Mouse (Mus musculus): ENCODE data around the gene Setx. TPM values are rescaled to one million over a fixed set of nuclear protein-coding genes. Genes with fewer than 3 reads are reported as not detected.

Setx gene
- polyA plus RNA-seq, 1 experiment from 2014 or later, result 14.4 TPM

DNA sequence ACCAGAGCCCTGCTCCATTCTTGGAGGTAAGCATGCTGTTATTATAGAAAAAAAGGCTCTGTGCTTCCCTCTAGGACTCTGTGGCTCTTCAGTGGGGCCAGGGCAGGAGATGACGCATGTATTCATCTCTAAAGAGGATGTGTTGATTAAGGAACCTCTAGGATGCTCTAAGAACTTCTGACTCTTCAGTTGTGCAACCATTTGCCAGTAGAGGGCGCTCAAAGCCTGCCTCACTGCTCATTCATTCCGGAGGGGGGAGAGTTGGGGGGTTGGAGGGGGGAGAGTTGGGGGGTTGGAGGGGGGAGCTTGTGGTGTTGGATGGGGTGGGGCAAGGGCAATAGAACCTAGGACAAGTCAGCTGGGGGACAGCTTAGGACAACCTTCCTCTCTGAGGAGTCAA lies 75.9 kb downstream of the Setx start:
- Histone ChIP-seq H3K36me3 (replicated peaks) (no peaks in the 10 kb centered on the region), H3K9me3 (no peaks in the 10 kb centered on the region), H3K4me1 (peaks cover 24% of the 10 kb centered on the region), H3K4me2 (no peak overlapping the region), H3K27me3 (replicated peaks) (peaks cover 4% of the 10 kb centered on the region), H3K9ac (no peak overlapping the region), H3K27ac (no peak overlapping the region), H3K4me3 (no peak overlapping the region)
- 2% methylated on average over 3 of the region's 3 CpGs for WGBS
- ATAC-seq (replicated peaks), result no peak

- WGBS, result 31% methylated on average over 11 of the region's 11 CpGs
- no peak overlapping the region for H3K4me2 ChIP-seq
- peaks cover 22% of the 10 kb centered on the region; the same call in 1 of the 2 replicates for H3K4me1 ChIP-seq
- H3K9me3 ChIP-seq, result no peaks in the 10 kb centered on the region
- H3K36me3 ChIP-seq (replicated peaks), result no peaks in the 10 kb centered on the region
- no peak overlapping the region for H3K9ac ChIP-seq
- H3K27me3 ChIP-seq (replicated peaks), result peaks cover 3% of the 10 kb centered on the region; the same call in 1 of the 2 replicates
- 0 out of 2 replicates have a peak, but pooled peaks have one; percentile 40 for ATAC-seq (replicated peaks)
- no peak overlapping the region for H3K4me3 ChIP-seq
- H3K27ac ChIP-seq, result peak overlapping the region; percentile 38; the same call in 1 of the 2 replicates
These were observed 77.4 kb downstream of the Setx start for GRCm38 (mm10) chr2:29201223-29201955.

DNA sequence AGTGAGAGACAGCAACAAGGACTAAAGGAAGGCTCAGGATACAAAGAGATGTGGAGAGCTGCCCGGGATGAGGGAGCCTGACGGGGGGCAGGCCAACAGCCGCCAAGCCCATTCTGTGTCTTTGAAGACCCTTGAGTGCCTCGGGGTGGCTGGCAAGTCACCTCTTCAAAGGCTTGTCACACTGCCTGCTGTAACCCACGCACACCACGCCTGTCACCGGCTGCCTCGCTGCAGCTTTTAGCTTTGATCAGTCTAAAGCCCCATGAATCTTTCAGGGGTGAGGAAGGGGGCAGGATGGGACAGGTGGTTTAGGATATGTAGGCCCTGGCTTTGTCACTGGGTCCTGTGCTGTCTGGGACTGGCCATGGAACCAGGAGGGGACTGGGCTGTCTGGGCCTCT lies 82.2 kb downstream of the Setx start:
- H3K9me3 ChIP-seq, result no peaks in the 10 kb centered on the region
- H3K9ac ChIP-seq, result no peak overlapping the region
- peak; percentile 59; the same call in 1 of the 2 replicates for ATAC-seq (replicated peaks)

DNA sequence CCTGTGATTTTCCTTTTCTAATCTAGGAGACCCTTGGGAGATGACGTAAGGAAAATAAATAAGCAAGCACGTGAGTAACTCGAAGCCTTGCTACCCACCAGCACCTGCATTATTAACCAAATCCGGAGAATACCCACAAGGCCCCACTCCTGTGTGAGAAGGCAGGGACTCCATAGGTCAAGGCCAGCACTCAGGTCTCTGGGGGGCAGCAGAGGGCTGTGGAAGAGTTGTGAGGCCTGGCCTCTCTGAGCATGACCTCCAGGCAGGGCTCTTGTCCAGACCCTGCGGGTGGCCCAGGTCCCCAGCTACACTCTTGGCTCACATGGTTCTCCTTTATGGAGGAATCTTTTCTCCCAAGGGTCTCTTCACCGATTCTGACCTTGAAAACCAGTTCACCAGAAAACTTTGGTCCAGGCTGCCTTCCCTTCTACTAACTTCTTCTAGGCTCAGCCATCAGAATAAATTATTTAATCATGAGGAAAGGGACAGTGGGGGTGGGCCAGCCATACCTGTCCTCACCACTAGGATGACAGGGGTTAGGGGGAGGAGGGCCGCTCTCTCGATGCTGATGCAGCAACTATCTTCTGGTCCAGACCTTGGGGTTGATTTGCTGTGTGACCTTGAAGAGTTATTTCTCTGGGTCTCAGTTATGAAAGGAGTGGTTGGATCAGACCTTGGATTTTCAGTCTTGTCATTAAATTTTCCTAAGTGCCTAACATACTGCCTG lies 92.5 kb downstream of the Setx start:
- H3K4me2 ChIP-seq, result no peak overlapping the region
- no peaks in the 10 kb centered on the region for H3K9me3 ChIP-seq
- no peak overlapping the region for H3K9ac ChIP-seq
- 0 out of 2 replicates have a peak, but pooled peaks cover 3% of the 10 kb centered on the region for H3K4me1 ChIP-seq
- no peaks in the 10 kb centered on the region for H3K27me3 ChIP-seq (replicated peaks)
- H3K27ac ChIP-seq, result no peak overlapping the region
- ATAC-seq (replicated peaks), result no peak
- H3K4me3 ChIP-seq, result no peak overlapping the region
- 48% methylated on average over 8 of the region's 8 CpGs for WGBS
- no peaks in the 10 kb centered on the region for H3K36me3 ChIP-seq (replicated peaks)

More for the DNA sequence above, 82.2 kb downstream of the Setx start:
- WGBS, result 35% methylated on average over 8 of the region's 8 CpGs
- Histone ChIP-seq H3K4me1 (peaks cover 15% of the 10 kb centered on the region; the same call in 1 of the 2 replicates), H3K27ac (0 out of 2 replicates have a peak overlapping the region, but pooled peaks have one; percentile 11), H3K4me2 (no peak overlapping the region), H3K27me3 (replicated peaks) (no peaks in the 10 kb centered on the region), H3K4me3 (no peak overlapping the region), H3K36me3 (replicated peaks) (no peaks in the 10 kb centered on the region)

DNA sequence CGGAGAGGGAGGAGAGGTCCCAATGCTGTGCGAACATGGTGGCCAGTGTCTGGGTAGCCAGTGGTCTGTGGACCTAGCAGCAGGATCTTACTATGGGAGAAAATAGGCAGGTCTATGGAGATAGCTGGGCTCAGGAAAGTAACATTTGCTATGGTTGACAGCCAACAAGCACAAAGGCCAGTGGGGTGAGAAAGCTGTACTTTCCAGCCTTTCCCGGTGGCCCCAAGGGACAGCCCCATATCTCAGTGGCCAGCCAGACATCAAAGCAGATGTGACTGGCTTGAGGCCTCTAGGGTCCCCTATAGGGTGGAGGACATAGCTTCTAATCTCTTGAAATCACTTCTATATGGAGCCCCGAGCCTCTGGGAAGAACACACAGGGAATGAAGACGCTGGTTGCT lies 93.1 kb downstream of the Setx start:
- H3K4me1 ChIP-seq, result 0 out of 2 replicates have a peak, but pooled peaks cover 3% of the 10 kb centered on the region
- no peak for ATAC-seq (replicated peaks)
- H3K9me3 ChIP-seq, result no peaks in the 10 kb centered on the region
- H3K27me3 ChIP-seq (replicated peaks), result no peaks in the 10 kb centered on the region
- H3K4me2 ChIP-seq, result no peak overlapping the region
- no peak overlapping the region for H3K4me3 ChIP-seq
- H3K27ac ChIP-seq, result no peak overlapping the region
- no peaks in the 10 kb centered on the region for H3K36me3 ChIP-seq (replicated peaks)
- H3K9ac ChIP-seq, result no peak overlapping the region
- 76% methylated on average over 5 of the region's 5 CpGs for WGBS

- peak; percentile 54; the same call in 1 of the 2 replicates for ATAC-seq (replicated peaks)
- H3K9ac ChIP-seq, result no peak overlapping the region
- WGBS, result 65% methylated on average over 10 of the region's 10 CpGs
- H3K4me2 ChIP-seq, result no peak overlapping the region
- H3K4me1 ChIP-seq, result 0 out of 2 replicates have a peak, but pooled peaks cover 3% of the 10 kb centered on the region
- H3K27ac ChIP-seq, result no peak overlapping the region
- no peaks in the 10 kb centered on the region for H3K9me3 ChIP-seq
- no peak overlapping the region for H3K4me3 ChIP-seq
- H3K36me3 ChIP-seq (replicated peaks), result no peaks in the 10 kb centered on the region
- no peaks in the 10 kb centered on the region for H3K27me3 ChIP-seq (replicated peaks)
These were observed 93.9 kb downstream of the Setx start for GRCm38 (mm10) chr2:29217897-29218296.

DNA sequence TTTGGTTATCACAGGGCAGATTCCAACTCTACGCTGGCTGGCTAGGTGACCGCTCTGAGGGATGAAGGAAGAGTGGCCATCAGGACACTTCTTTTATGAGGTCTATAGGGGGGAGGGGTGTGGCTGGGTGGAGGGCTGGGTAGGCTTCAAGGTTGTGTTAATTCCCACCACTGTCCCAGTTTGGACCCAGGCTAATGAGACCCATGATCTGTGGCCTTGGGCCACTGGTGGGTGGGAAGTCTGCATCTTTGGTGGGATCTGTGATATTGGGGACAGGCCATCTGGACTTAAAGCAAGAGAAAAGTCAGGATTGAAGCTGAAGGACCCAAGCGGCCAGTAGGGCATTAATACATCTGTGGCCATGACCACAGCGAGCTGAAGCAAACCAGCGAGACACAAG lies 94.8 kb downstream of the Setx start:
- Histone ChIP-seq H3K4me1 (0 out of 2 replicates have a peak, but pooled peaks cover 3% of the 10 kb centered on the region), H3K9me3 (no peaks in the 10 kb centered on the region), H3K4me2 (no peak overlapping the region), H3K27me3 (replicated peaks) (no peaks in the 10 kb centered on the region), H3K36me3 (replicated peaks) (no peaks in the 10 kb centered on the region), H3K27ac (no peak overlapping the region), H3K9ac (no peak overlapping the region), H3K4me3 (no peak overlapping the region)
- ATAC-seq (replicated peaks), result no peak
- 94% methylated on average over 5 of the region's 5 CpGs for WGBS

- H3K27ac ChIP-seq, result no peak overlapping the region
- H3K9ac ChIP-seq, result no peak overlapping the region
- no peak overlapping the region for H3K4me3 ChIP-seq
- no peaks in the 10 kb centered on the region for H3K27me3 ChIP-seq (replicated peaks)
- WGBS, result 8% methylated on average over 4 of the region's 4 CpGs
- H3K9me3 ChIP-seq, result no peaks in the 10 kb centered on the region
- no peaks in the 10 kb centered on the region for H3K36me3 ChIP-seq (replicated peaks)
- 0 out of 2 replicates have a peak, but pooled peaks cover 3% of the 10 kb centered on the region for H3K4me1 ChIP-seq
- no peak for ATAC-seq (replicated peaks)
- H3K4me2 ChIP-seq, result no peak overlapping the region
These were observed 98.3 kb downstream of the Setx start for GRCm38 (mm10) chr2:29222302-29222701.

GRCm38 (mm10) chr2:29223591-29224262 lies 99.7 kb downstream of the Setx start:
- H3K27me3 ChIP-seq (replicated peaks), result no peaks in the 10 kb centered on the region
- H3K9me3 ChIP-seq, result no peaks in the 10 kb centered on the region
- no peak overlapping the region for H3K4me2 ChIP-seq
- H3K4me1 ChIP-seq, result no peaks in the 10 kb centered on the region; the same call in 1 of the 2 replicates
- no peak overlapping the region for H3K4me3 ChIP-seq
- no peak overlapping the region for H3K27ac ChIP-seq
- WGBS, result 54% methylated on average over 7 of the region's 7 CpGs
- H3K36me3 ChIP-seq (replicated peaks), result no peaks in the 10 kb centered on the region
- ATAC-seq (replicated peaks), result no peak
- H3K9ac ChIP-seq, result no peak overlapping the region

- H3K4me1 ChIP-seq, result peaks cover 5% of the 10 kb centered on the region; the same call in 1 of the 2 replicates
- H3K9ac ChIP-seq, result no peak overlapping the region
- H3K4me2 ChIP-seq, result no peak overlapping the region
- no peaks in the 10 kb centered on the region for H3K27me3 ChIP-seq (replicated peaks)
- WGBS, result 63% methylated on average over 4 of the region's 4 CpGs
- H3K4me3 ChIP-seq, result no peak overlapping the region
- no peaks in the 10 kb centered on the region for H3K36me3 ChIP-seq (replicated peaks)
- H3K9me3 ChIP-seq, result no peaks in the 10 kb centered on the region
- no peak for ATAC-seq (replicated peaks)
- H3K27ac ChIP-seq, result no peak overlapping the region
These were observed 102.7 kb downstream of the Setx start for GRCm38 (mm10) chr2:29226671-29227070.

- no peaks in the 10 kb centered on the region for H3K9me3 ChIP-seq
- H3K27ac ChIP-seq, result peak overlapping the region; percentile 39
- WGBS, result 59% methylated on average over 9 of the region's 9 CpGs
- peaks cover 9% of the 10 kb centered on the region; the same call in 1 of the 2 replicates for H3K4me1 ChIP-seq
- no peak overlapping the region for H3K4me2 ChIP-seq
- ATAC-seq (replicated peaks), result 0 out of 2 replicates have a peak, but pooled peaks have one; percentile 24
- no peak overlapping the region for H3K9ac ChIP-seq
- H3K36me3 ChIP-seq (replicated peaks), result no peaks in the 10 kb centered on the region
- H3K27me3 ChIP-seq (replicated peaks), result no peaks in the 10 kb centered on the region
- no peak overlapping the region for H3K4me3 ChIP-seq
These were observed 106.3 kb downstream of the Setx start for GRCm38 (mm10) chr2:29230191-29230835.
